Mouse (Mus musculus) gastrocnemius, adult 18-20 months (tissue): ENCODE results near the gene Gal. TPM values are rescaled to one million over a fixed set of nuclear protein-coding genes. Genes with fewer than 3 reads are reported as not detected.

Experiments
- DNase-seq: peaks from one replicate; pipeline ENCODE4 v3.0.0; 2021; ENCODE audit warnings: low spot score
- total RNA-seq, 2 experiments: library from RNA; stranded (reverse); gene quantifications; 2 replicates each; pipeline ENCODE4 v1.2.3; 2021

The Gal gene
- total RNA-seq, 2 experiments from 2014 or later = 0.30 to 0.36 TPM

- no peak for DNase-seq
These were observed 8.1 kb upstream of the Gal start for GRCm38 (mm10) chr19:3422488-3422887.

DNA sequence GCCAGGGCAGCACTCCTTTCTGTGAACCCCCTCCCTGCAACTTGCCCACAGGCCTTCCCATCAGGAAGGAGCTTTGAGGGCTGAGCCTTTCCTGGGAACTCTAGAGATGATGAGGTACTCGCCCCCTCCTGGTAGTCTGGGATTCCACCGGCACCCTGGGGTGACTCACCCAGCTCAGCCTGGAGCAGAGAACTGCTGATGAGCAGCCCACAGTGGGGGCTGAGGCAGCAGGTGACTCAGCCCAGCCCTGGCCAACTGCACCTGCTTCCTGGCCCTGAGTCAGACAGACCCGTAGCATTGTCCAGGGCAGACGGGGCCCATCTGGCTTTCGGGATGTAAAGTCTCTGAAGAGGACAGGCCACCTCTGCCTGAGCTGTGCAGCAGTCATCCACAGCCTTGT is 4.9 kb upstream of the Gal start:
- no peak for DNase-seq

DNA sequence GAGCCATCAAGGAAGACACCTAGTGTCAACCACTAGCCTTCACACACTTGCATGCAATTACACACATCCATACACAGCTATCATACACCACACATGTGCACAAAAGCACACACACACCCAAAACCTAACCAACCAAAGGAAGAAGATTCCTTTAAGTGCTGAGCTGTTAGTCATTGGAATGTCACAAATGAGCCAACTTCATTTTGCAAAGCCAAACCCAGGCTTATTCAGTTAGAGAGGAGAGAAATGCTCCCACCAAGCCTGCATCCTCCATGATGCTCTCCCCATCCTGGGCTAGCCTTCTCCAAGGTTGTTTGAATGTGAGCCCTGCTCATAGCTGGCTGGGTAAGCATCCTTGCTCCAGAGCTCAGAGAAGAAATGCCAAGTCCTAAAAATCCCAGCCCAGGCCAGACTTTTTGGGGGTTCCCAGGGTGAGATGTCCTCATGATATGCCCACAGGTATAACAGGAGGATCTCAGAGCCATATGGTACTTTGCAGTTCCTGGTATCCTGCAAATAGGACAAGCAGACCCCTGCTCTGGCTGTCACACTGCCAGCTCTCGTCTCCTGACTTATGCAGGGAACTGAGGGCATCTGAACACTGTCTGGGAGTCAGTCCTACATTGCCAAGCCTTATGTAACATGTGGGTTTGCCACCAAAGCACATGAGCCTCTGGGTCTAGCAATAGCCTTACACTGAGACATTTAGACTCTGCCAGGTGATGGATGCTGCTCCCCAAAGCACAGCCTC is 8.6 kb downstream of the Gal start:
- no peak for DNase-seq

- DNase-seq = no peak
These were observed 10.3 kb downstream of the Gal start for GRCm38 (mm10) chr19:3404030-3404429.

DNA sequence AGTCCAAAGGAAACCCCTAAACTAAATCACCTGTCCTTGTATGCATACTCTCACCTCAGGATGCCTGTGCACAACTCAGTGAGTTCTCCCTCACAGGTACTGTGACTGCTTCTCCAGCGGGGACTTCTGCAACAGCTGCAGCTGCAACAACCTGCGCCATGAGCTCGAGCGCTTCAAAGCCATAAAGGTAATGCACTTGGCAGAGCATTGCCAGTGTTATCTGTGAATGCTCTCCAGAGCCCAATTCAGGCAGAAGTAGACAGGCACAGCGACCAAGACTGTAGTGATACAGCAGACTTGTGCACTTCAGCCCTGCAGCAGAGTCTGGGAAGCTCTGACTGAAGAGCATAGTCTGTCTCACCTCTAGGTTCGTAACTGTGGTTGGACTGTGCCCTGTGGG is 12.0 kb downstream of the Gal start:
- no peak for DNase-seq

GRCm38 (mm10) chr19:3401943-3402342 is 12.4 kb downstream of the Gal start:
- no peak for DNase-seq

DNA sequence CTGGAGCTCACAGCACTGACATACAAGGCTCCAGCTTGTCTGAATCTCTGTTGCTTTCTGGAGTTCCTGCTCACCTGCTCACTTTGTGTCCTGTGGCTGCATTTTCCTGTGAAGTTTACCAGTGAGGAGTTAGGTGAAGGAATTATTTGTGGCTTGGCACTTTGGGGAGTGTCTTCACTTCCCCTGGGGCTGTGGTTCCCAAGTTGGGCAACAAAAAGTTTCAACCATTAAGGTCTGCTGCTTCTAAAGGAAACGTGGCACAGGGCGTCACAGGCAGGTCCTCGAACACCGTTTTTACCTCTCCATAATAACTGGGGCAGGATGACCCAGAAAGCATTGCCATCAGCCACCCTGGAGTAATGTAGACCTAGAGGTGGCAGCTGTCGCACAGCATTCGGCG is 12.8 kb downstream of the Gal start:
- DNase-seq = no peak

GRCm38 (mm10) chr19:3400057-3400456 is 14.3 kb downstream of the Gal start:
- no peak for DNase-seq

- no peak for DNase-seq
These were observed 20.1 kb downstream of the Gal start for GRCm38 (mm10) chr19:3394216-3394615.

DNA sequence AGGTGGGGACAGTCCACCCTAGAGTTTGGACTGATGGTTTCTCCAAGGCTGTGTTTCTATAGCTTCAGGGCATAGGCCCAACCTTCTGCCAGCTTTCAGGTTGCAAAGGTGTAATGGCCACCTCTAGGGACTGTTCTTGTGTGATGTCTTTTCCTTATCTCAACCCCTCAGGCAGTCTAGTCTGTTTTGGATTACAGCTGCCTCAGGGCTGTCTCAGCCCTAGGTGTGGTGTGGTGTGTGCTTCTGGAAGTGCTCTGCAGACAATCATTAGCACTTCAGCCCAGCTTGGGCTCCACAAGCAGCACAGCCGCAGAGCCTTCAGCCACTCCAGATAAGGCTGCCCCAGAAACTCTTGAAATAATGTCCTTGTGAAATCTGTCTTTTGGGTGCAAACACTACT is 22.0 kb downstream of the Gal start:
- no peak for DNase-seq

GRCm38 (mm10) chr19:3389089-3389488 is 25.3 kb downstream of the Gal start:
- DNase-seq = peak; percentile 86

DNA sequence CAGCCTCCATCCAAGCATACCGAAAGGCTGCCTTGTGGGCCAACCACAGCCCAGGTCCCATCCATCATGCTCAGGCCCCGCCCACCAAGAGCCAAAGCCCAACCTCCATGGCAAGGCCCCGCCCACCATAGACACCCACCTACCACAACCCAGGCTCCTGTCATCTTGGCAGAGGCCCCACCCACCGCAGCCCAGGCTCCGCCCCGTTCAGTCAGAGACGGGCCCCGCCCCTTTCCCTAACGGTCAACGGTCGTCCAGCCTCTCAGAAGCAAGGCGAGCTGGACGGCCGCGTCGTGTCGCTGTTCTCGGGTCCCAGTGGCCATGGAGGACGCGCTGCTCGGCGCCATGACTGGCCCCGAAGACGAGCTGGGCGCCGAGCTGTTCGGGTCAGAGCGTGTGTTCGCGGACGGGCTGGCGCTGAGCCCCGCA is 25.7 kb downstream of the Gal start, which contains the start of gene Tesmin:
TSS of gene Tesmin (plus strand) at position 229 of the 429 bp plus-strand sequence.
- DNase-seq = peak; percentile 83

DNA sequence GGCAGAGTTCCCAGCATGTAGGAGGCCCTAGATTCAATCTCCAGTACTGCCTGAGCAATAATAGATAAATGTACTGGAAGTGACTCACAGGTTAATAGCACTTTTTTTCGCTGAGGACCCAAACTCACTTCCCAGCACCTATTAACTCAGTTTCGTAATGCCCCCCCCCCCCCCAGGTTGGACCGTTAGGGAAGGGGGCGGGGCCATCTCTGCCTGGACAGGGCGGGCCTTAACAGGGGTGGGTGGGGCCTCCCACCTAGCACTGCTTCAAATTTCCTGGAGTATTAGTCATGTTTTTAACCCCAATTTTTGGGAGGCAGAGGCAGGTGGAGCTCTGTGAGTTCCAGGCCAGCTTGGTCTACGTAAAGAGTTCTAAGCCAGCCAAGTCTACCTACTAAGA is 26.3 kb downstream of the Gal start:
- DNase-seq = no peak

DNA sequence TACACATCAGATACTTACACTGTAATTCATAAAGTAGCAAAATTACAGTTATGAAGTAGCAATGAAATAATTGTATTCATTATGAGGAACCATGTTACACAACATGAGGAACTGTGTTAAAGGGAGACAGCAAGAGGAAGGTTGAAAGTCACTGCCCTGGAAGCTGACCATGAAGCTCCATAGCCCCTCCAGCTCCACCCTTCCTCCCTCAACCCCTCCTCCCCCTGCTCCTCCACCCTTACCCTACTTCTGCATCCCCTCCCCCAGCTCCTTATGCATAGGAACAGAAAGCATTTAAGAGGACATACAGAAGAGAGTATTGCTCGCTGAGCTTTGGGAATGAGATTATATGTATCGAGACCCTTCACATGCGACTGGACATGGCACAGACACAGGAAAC is 35.7 kb downstream of the Gal start:
- DNase-seq = no peak

DNA sequence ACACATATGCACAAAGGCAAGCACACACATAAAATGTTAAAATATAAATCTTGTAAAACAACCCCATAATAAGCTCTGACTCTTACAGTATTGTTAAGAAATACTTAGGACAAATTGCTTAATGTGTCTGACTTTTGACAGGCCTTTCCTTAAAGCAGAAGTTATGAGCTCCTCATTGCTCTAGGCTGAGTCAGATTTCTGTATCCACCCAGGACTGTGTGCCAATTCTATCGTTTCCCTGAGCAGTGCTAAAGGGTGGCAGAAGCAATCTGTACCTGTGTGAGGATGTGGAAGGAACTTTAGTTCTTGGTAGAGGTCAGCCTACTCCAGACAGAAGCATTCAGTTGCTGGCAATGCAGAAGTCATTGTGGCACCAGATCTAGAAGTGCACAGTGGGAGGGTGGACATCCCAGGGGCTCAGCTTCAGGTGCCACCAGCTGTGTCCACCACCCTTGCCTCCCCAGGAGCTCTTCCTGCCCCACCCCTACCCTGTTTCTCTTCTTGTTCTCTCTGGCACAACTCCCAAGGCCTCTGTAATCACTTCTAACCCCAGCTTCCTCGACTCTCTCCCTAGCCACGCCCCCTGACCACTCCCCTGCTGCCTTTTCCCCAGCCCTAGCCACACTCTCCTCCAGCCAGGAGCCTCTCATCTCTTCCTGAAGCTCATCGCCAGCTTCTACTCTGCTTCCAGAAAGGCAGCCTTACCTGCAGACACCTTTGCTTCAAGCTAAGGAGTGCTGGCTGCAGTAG is 37.2 kb downstream of the Gal start:
- no peak for DNase-seq

GRCm38 (mm10) chr19:3375945-3376495 is 38.3 kb downstream of the Gal start:
- DNase-seq = no peak

DNA sequence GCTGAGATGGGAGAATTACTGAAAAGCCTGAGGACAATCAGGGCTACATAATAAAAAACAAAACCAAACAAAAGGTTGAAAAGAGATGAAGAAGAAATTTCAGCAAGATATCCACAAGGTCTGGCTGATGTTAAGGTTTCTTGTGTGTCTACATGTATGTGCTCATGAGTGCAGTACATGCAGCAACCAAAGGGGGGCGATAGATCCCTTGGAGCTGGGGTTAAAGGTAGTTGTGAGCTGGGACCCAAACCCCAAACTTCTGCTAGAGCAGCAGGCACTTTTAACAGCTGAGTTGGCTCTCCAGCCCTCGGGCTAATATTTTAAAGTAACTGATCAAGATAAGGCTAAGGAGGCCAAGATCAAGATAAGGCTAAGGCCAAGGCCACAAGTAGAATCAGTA is 40.3 kb downstream of the Gal start:
- no peak for DNase-seq

GRCm38 (mm10) chr19:3373380-3373779 is 41.0 kb downstream of the Gal start:
- no peak for DNase-seq

- no peak for DNase-seq
These were observed 46.1 kb downstream of the Gal start for GRCm38 (mm10) chr19:3368276-3368675.

GRCm38 (mm10) chr19:3365089-3365488 is 49.3 kb downstream of the Gal start:
- no peak for DNase-seq

GRCm38 (mm10) chr19:3363510-3363909 is 50.8 kb downstream of the Gal start:
- no peak for DNase-seq
